Mouse (Mus musculus) colon, adult 2 months (tissue): ENCODE measurements around the gene Sdf2l1. TPM values are rescaled to one million over a fixed set of nuclear protein-coding genes. Genes with fewer than 3 reads are reported as not detected.

ENCODE experiments used
- polyA plus RNA-seq: library from polyadenylated mRNA; depleted of rRNA; stranded (reverse); fragments of >200 nt; gene quantifications from 2 replicates; pipeline ENCODE4 v1.2.3, GENCODE M21; 2012; rRNA removed

Gene Sdf2l1
- polyA plus RNA-seq, result 113 and 133 TPM in 2 replicates

GRCm38 (mm10) chr16:17132089-17132905 is at the start of gene Sdf2l1:
TSS of gene Sdf2l1 (minus strand) at chr16:17132383.

GRCm38 (mm10) chr16:17146772-17147235 is 14.6 kb upstream of the Sdf2l1 start, which contains the start of gene Ccdc116:
TSS of gene Ccdc116 (minus strand) at chr16:17147229.

GRCm38 (mm10) chr16:17144339-17144738 is 12.2 kb upstream of the Sdf2l1 start, which contains the start of gene Ydjc:
TSS of gene Ydjc (plus strand) at chr16:17144621.

GRCm38 (mm10) chr16:17124871-17125520 is 7.2 kb downstream of the Sdf2l1 start, which contains the start of gene 2610318N02Rik:
TSS of gene 2610318N02Rik (minus strand) at chr16:17125167.

GRCm38 (mm10) chr16:17110771-17111743 is 21.1 kb downstream of the Sdf2l1 start, which contains the start of gene Ppil2:
TSS of gene Ppil2 (minus strand) at chr16:17111257.

Other genes with a start within 250 kb of the Sdf2l1 start
- 5.5 and 5.9 TPM in 2 replicates for gene Ppm1f, start 235.9 kb downstream of the Sdf2l1 start, polyA plus RNA-seq
- gene Mapk1, start 149.0 kb downstream of the Sdf2l1 start, polyA plus RNA-seq, result 35.3 and 46.0 TPM in 2 replicates
- 0.49 and 0.68 TPM in 2 replicates for gene Ypel1, start 62.7 kb downstream of the Sdf2l1 start, polyA plus RNA-seq
- 69.8 and 71.2 TPM in 2 replicates for gene Ppil2, start 21.1 kb downstream of the Sdf2l1 start, polyA plus RNA-seq
- 6.8 and 8.1 TPM in 2 replicates for gene 2610318N02Rik, start 7.2 kb downstream of the Sdf2l1 start, polyA plus RNA-seq
- gene Ydjc, start 12.2 kb upstream of the Sdf2l1 start, polyA plus RNA-seq, result 67.1 and 81.4 TPM in 2 replicates
- gene Ccdc116, start 14.8 kb upstream of the Sdf2l1 start, polyA plus RNA-seq, result 11.6 and 13.3 TPM in 2 replicates
- 53.5 and 63.4 TPM in 2 replicates for gene Ube2l3, start 70.3 kb upstream of the Sdf2l1 start, polyA plus RNA-seq
- 0.16 and 0.17 TPM in 2 replicates for gene Rimbp3, start 76.2 kb upstream of the Sdf2l1 start, polyA plus RNA-seq
- gene Hic2, start 101.2 kb upstream of the Sdf2l1 start, polyA plus RNA-seq, result 4.2 and 4.3 TPM in 2 replicates
- 17.5 and 19.0 TPM in 2 replicates for gene Tmem191c, start 143.7 kb upstream of the Sdf2l1 start, polyA plus RNA-seq
- 0.05 and 0.16 TPM in 2 replicates for gene Serpind1, start 199.0 kb upstream of the Sdf2l1 start, polyA plus RNA-seq